In the genomic region with DNA sequence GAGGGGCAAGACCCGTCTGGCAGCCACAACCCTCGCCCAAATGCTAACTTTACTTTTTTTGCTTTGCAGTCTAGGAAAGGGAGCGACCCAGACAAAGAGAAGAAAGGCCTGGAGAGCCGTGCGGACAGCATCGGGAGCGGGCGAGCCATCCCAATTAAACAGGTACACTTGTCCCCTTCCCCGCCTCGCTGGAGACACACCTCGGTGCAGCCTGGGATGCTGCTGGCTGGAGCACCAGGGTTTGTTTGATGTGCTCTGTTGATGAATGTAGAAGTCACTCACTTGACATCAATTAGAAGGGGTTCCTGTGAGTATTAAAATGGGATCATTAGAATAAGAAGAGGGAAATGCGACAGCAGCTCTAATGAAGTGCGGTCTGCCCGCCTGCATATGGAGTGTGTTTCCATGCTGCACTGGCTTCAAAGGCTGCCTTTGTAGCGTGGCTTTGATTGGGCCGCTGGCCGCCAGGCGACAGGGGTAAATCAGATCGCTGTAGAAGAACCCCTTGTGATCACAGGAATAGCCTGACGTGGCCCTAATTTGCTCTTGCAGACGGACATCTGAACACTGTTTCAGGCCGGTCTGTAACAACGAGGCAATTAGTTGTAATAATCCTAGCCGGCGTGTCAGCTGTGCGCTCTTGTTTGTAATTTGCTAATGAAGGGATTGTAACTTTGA, we compare ENCODE assay signal across 14 mouse cellular contexts.
DNase-seq lines count a peak whose midpoint lies in the region; ATAC-seq and TF ChIP-seq lines count a peak whose summit lies in the region.
"Had no signal": no experiment of that assay in that cellular context is flagged by ENCODE, and none has a peak within 500 bp of the region (broad histone marks: within the 10 kb centered on the region; RNA-seq: fewer than 3 reads in every experiment).

No protein-coding gene starts in this region.

- no peak overlapping the region for H3K9ac ChIP-seq in midbrain, embryonic 13.5 days (replicated peaks)
- H3K9ac ChIP-seq in lung, postnatal 0 days (replicated peaks; ENCODE audit: low read depth) = no peak overlapping the region
- H3K9ac ChIP-seq: embryonic facial prominence, embryonic 12.5 days; liver, embryonic 14.5 days had no signal

- peak overlapping the region; percentile 72 for H3K27ac ChIP-seq in midbrain, embryonic 13.5 days
- H3K27ac ChIP-seq in lung, postnatal 0 days (ENCODE audit: low read length) = no peak overlapping the region
- H3K27ac ChIP-seq: embryonic facial prominence, embryonic 12.5 days; heart, adult 2 months; left cerebral cortex, adult 2 months; liver, embryonic 14.5 days; macrophage had no signal

- H3K4me2 ChIP-seq in midbrain, embryonic 13.5 days (replicated peaks) = no peak overlapping the region
- no peak overlapping the region for H3K4me2 ChIP-seq in lung, postnatal 0 days (replicated peaks; ENCODE audit: low read depth, low read length)
- H3K4me2 ChIP-seq: embryonic facial prominence, embryonic 12.5 days had no signal

- 36% methylated on average over 26 of the region's 26 CpGs for WGBS in midbrain, embryonic 13.5 days
- 92% methylated on average over 26 of the region's 26 CpGs for WGBS in lung, postnatal 0 days

- peak; percentile 82 for ATAC-seq in midbrain, embryonic 13.5 days
- ATAC-seq in lung, postnatal 0 days = no peak

- H3K9me3 ChIP-seq in E14TG2a.4 (ENCODE audit: low read length) = no peaks in the 10 kb centered on the region
- no peaks in the 10 kb centered on the region for H3K9me3 ChIP-seq in midbrain, embryonic 13.5 days
- H3K9me3 ChIP-seq in lung, postnatal 0 days (ENCODE audit: low read length) = no peaks in the 10 kb centered on the region
- H3K9me3 ChIP-seq: embryonic facial prominence, embryonic 12.5 days had no signal

- peak; percentile 56 for DNase-seq in embryo, embryonic 11 days
- DNase-seq in forelimb bud, embryonic 11.5 days (ENCODE audit: low read depth, low spot score) = peak; percentile 58
- DNase-seq in cerebellum, adult 9-11 months = no peak
- DNase-seq in gastrocnemius, postnatal 4 days (ENCODE audit: low spot score in 2 of 2) = no peak
- no peak for DNase-seq in lung, postnatal 0 days (ENCODE audit: low spot score)
- DNase-seq in adrenal gland, adult 18-20 months (ENCODE audit: low spot score in 2 of 2) = no peak
- DNase-seq: adrenal gland, postnatal 10 days; heart, adult 2 months had no signal

- H3K4me3 ChIP-seq in E14TG2a.4 (replicated peaks; ENCODE audit: low read length) = 0 out of 2 replicates have a peak overlapping the region, but pooled peaks have one; percentile 3
- no peak overlapping the region for H3K4me3 ChIP-seq in midbrain, embryonic 13.5 days (replicated peaks)
- no peak overlapping the region for H3K4me3 ChIP-seq in lung, postnatal 0 days (ENCODE audit: low read depth, low read length)
- H3K4me3 ChIP-seq: embryonic facial prominence, embryonic 12.5 days; heart, adult 2 months; left cerebral cortex, adult 2 months had no signal

- H3K36me3 ChIP-seq in E14TG2a.4 (ENCODE audit: insufficient read depth, low read length) = peaks cover 47% of the 10 kb centered on the region
- peaks cover 55% of the 10 kb centered on the region for H3K36me3 ChIP-seq in midbrain, embryonic 13.5 days
- peaks cover 11% of the 10 kb centered on the region; the same call in 1 of the 2 replicates for H3K36me3 ChIP-seq in lung, postnatal 0 days (ENCODE audit: insufficient read depth, low read length)

- H3K27me3 ChIP-seq in E14TG2a.4 (ENCODE audit: insufficient read depth, low read length) = no peaks in the 10 kb centered on the region
- H3K27me3 ChIP-seq in midbrain, embryonic 13.5 days = peaks cover 14% of the 10 kb centered on the region; the same call in 1 of the 2 replicates
- no peaks in the 10 kb centered on the region for H3K27me3 ChIP-seq in lung, postnatal 0 days (replicated peaks; ENCODE audit: insufficient read depth, low read length)
- H3K27me3 ChIP-seq: embryonic facial prominence, embryonic 12.5 days had no signal

- TF ChIP-seq EP300 in lung, postnatal 0 days (IDR thresholded peaks at IDR 0.05) = no peak

- no peak for TF ChIP-seq CTCF in E14TG2a.4 (conservative IDR thresholded peaks at IDR 0.05; ENCODE audit: low read length)
- no peak for TF ChIP-seq CTCF in lung, postnatal 0 days (IDR thresholded peaks at IDR 0.05)

- peaks cover 35% of the 10 kb centered on the region for H3K4me1 ChIP-seq in E14TG2a.4 (replicated peaks; ENCODE audit: low read depth, low read length)
- peaks cover 59% of the 10 kb centered on the region for H3K4me1 ChIP-seq in midbrain, embryonic 13.5 days (replicated peaks)
- H3K4me1 ChIP-seq in lung, postnatal 0 days (ENCODE audit: insufficient read depth, low read depth, low read length) = no peaks in the 10 kb centered on the region

Comparison
In these comparisons a context has a peak if more than half of its experiments do, and no peak if none do; other contexts are left out.
1. DNase-seq: peak in embryo, embryonic 11 days (single experiment) and forelimb bud, embryonic 11.5 days (single experiment); none in cerebellum, adult 9-11 months (single experiment), gastrocnemius, postnatal 4 days (0 of 2), lung, postnatal 0 days (single experiment) and adrenal gland, adult 18-20 months (0 of 2).